Mouse (Mus musculus) kidney, adult 2 months (tissue): Measurements from ENCODE around the gene Slc46a3.

Experiments used
- CTCF ChIP-seq: fragments of 200-500 bp; conservative IDR thresholded peaks from 2 replicates; pipeline ENCODE4 v1.5.1; 2011; ENCODE audit warnings: low read depth, mild to moderate bottlenecking, control low read depth, low read length, moderate library complexity, mixed read lengths; ENCODE audit not compliant: insufficient read depth, insufficient read length
- POLR2A ChIP-seq: fragments of 200-500 bp; IDR thresholded peaks from one replicate; pipeline ENCODE4 v1.6.1; 2011; ENCODE audit warnings: low read depth, low read length, control low read depth

DNA sequence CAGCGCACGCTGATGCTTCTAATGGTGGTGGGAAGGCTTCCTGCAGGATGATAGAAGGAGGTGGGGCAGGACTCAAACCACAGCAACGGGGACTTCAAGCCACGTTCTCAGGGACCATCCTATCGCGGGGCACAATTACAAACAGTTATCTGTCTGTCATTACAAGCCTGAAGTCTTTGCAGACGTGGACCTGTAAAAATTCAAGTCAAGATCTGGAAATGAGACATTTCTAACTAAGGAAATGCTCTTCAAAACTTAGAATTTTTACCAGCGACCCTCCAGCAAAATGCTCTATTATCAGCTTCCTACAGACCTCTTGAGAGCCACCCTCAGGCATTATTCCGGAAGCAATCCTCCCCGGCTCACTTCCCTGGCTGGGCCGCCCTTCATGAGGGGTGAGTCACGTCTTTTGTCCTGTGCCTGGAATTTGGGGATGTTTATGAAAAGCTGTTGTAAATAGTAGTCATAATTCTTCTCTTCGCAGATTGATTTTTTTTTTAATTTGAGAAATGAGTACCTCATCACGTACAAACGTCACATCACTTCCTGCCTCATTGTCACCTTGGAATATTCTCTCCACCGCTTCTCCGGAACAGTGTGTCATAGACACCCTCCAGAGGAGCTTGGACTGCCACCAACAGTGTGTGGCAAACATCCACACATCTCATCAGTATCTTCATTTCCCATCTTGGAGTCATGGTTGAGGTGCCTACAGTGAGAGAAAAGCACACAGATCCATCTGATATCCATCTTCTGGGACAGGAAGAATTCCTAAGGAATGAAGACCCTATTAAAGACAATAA lies 23.6 kb upstream of the Slc46a3 start:
- TF ChIP-seq CTCF (no peak), POLR2A (no peak)
